Mouse (Mus musculus) lung, adult 10 weeks (tissue): Measurements from ENCODE around the gene Nr1d1. TPM values are rescaled to one million over a fixed set of nuclear protein-coding genes. Genes with fewer than 3 reads are reported as not detected.

Experiments used
- polyA plus RNA-seq: library from polyadenylated mRNA; stranded (reverse); fragments of 350-450 nt; fragmentation: Illumina TruSeq; extraction: RNeasy Lipid Tissue Mini Kit (QIAGEN cat#74804); gene quantifications from one replicate; pipeline ENCODE4 v1.2.3, GENCODE M21; 2014; ENCODE audit warnings: low read depth, low replicate concordance; ENCODE audit not compliant: insufficient read depth

Gene Nr1d1
- polyA plus RNA-seq, result 15.6 TPM

DNA sequence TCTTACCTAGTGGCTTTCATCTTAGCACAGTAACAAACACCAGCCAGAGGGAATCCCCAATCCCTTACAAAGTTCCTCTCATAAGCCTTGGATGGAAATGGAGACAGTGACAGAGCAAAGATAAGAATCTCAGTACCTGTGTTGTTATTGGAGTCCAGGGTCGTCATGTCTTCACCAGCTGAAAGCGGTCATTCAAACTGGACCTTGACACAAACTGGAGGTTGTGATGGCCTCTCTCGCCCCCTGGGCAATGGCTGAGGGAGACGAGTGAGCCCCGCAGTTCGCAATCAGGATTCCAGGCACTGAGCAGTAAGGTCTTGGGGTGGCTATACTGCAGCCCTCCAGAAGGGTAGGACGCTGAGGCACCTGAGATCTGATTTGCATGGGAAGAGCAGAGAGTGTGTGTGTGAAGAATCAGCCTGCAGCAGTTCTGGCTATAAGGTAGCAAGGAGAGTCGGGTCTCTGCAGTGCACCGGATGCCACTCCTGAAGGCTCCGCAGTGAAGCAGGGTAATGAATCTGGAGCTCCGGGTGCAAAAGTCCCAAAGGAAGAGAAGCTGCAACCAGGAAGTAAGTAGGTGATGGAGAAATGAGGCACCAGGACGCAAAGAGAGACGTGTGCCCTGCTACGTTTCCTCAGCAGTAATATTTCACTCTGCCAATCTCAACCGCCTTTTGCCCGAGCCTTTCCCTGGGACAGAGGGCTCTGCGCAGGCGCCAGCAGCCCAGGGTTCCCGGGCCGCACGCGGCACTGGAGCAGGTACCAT, at the start of gene Nr1d1:
Gene Nr1d1, minus strand, starts transcription at position 752 of the 766 bp plus-strand sequence.

DNA sequence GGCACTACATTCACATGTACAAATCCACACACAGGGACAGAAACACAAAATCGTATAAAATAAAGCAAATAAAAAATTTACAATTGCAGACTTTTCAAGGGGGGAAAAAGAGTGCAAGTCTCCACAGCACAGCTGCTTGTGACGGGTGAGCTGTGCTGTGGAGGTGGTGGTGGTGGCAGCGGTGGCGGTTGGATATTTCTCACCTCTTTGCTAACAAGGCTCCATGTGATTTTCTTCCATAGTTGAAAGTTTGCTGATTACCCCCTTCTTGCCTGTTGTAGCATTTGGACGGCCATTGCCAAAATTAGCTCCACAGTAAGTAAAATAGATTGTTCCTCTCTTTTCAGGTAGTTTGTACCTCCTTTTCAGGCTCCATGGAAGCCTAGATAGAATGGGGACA, 29.5 kb upstream of the Nr1d1 start, which contains the start of gene Casc3:
Gene Casc3, plus strand, starts transcription at position 301 of the 400 bp plus-strand sequence.

DNA sequence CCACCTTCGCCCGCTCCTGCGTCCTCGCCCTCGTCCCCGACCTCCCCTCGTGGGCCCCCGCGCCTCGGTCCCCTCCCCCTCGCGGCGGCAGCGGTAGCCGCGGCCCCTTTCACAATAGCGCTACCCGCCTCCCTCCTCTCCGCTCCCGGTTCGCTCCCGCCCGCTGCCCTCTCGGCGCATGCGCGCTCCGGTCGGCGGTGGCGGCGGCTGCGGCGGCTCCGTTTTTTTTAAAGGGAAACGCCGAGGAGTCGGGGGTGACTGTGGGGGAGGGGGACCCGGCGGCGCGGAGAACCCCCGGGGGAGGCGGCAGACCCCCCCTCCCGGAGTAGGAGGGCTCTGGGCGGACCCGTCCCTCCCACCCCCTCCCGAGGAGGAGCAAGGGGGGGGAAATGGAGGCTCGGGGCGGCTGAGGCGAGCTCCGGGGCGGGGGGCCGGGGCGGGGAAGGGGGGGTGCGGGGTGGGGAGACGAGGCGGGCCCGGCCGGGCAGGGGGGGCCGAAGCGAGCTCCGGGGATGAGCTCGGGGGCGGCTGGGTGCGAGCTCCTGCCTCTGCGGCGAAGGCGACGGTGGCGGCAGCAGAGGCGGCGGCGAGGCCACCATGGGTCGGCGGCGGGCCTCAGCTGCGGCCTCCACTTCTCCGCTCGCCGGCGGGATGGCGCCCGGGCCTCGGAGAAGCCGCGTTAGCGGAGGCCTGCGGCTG, 20.0 kb upstream of the Nr1d1 start, which contains the start of gene Msl1:
Gene Msl1, plus strand, starts transcription at position 502 of the 699 bp plus-strand sequence.

DNA sequence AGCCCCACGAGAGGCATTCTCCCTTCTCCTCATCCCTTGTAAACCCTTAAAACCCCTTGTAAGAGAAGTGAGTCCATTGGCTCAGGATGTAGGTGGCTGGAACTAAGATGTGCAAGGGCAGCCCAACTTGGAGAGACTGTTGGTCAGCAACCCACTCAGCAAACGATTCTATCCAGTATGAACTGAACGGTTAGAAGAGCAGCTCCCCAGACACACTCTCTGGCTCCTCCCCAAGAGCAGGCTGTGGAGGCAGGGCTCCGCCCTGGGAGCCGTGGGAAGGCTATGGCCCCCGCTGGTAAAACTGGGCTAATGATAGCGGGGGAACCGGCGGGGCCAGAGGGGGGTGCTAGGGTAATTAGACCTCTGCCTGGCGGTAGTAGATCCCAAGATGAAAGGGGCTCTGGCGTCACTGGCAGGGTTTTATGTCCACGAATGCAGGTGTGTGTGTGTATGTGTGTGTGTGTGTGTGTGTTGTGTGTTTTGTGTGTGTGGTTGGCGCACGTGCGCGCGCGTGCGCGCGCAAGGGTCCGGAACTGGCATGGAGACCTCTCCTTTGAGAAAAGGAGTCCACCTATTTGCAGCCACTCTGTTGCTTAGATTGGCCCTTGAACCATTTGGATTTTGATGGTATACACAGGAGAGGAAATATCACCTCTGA, 34.6 kb downstream of the Nr1d1 start, which contains the start of gene Thra:
Gene Thra, plus strand, starts transcription at position 246 of the 658 bp plus-strand sequence.

DNA sequence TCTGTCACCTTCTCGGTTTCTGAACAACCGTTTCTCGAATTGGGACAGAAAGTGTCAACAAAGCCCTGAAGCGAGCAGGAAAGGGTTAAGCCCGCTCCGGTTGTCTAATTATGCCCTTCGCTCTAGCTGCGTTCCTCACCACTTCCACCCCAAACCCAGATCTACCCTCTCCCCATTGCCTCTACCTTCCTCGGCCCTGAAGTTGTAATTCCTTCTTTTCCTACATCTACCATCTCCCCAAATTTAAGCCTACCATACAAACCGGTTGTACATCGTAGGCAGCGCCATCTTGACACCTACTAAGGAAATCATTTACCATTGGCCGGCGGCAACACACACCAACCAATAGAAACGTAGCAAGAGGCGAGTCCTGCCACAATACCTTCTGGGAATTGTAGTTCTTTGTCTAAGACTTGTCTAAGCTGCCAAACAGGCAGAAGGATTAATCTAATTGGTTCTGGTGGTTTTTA, 46.0 kb downstream of the Nr1d1 start, which contains the start of gene Med24:
Gene Med24, minus strand, starts transcription at position 317 of the 470 bp plus-strand sequence.

Other genes starting within 250 kb of the Nr1d1 start
- gene Ikzf3, start 229.3 kb downstream of the Nr1d1 start, polyA plus RNA-seq, result 3.4 TPM
- 0.31 TPM for gene Zpbp2, start 224.2 kb downstream of the Nr1d1 start, polyA plus RNA-seq
- gene Ormdl3, start 188.0 kb downstream of the Nr1d1 start, polyA plus RNA-seq, result 36.1 TPM
- gene Lrrc3c, start 177.0 kb downstream of the Nr1d1 start, polyA plus RNA-seq, result not detected
- 0.33 TPM for gene Gm12355, start 149.7 kb downstream of the Nr1d1 start, polyA plus RNA-seq
- not detected for gene Gsdma3, start 149.0 kb downstream of the Nr1d1 start, polyA plus RNA-seq
- not detected for gene Gsdma2, start 128.6 kb downstream of the Nr1d1 start, polyA plus RNA-seq
- gene Gsdma, start 111.0 kb downstream of the Nr1d1 start, polyA plus RNA-seq, result not detected
- 58.6 TPM for gene Psmd3, start 92.8 kb downstream of the Nr1d1 start, polyA plus RNA-seq
- not detected for gene Csf3, start 74.1 kb downstream of the Nr1d1 start, polyA plus RNA-seq
- 13.2 TPM for gene Med24, start 45.9 kb downstream of the Nr1d1 start, polyA plus RNA-seq
- gene Thra, start 34.7 kb downstream of the Nr1d1 start, polyA plus RNA-seq, result 71.3 TPM
- 40.5 TPM for gene Msl1, start 20.2 kb upstream of the Nr1d1 start, polyA plus RNA-seq
- gene Casc3, start 29.6 kb upstream of the Nr1d1 start, polyA plus RNA-seq, result 20.7 TPM
- gene Rapgefl1, start 61.5 kb upstream of the Nr1d1 start, polyA plus RNA-seq, result 1.1 TPM
- gene Wipf2, start 88.3 kb upstream of the Nr1d1 start, polyA plus RNA-seq, result 5.1 TPM
- gene Cdc6, start 132.5 kb upstream of the Nr1d1 start, polyA plus RNA-seq, result 0.92 TPM
- gene Rara, start 152.5 kb upstream of the Nr1d1 start, polyA plus RNA-seq, result 18.0 TPM
- not detected for gene Gjd3, start 207.7 kb upstream of the Nr1d1 start, polyA plus RNA-seq
- gene Top2a, start 248.9 kb upstream of the Nr1d1 start, polyA plus RNA-seq, result 2.3 TPM